Mouse (Mus musculus): Measurements from ENCODE around the gene Ptpn1.

DNA sequence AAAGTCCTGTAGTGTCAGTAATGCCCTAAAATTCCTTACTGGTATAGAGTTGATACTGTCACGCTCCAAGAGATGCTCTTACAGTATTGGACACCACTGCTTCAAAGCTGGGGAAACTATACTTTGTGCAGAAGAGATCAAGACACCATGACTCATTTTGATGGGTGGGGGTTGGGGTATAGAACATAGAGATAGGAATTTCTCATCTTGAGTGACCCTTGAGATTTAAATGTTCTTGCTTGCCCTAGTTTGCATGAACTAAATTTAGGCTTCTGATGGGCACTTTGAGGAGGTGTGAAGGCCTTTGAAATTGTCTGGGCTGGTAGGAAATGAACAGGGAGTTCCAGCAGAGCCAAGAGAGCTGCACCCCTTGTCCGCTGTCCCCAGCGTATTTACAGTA, 4.1 kb downstream of the Ptpn1 start:
- TF ChIP-seq CTCF (IDR thresholded peaks at IDR 0.05; ENCODE audit: control insufficient read depth, insufficient read depth, low read length) (no peak), POLR2A (IDR thresholded peaks at IDR 0.05; ENCODE audit: borderline replicate concordance, control insufficient read depth, low read depth, low read length) (no peak)

All from bone marrow, adult 2 months (tissue).